Mouse (Mus musculus) ES-E14 (cell line): ENCODE data around the gene Stx6.

Experiments
- HCFC1 ChIP-seq: IDR thresholded peaks from 2 replicates; pipeline ENCODE4 v1.6.1; 2012; ENCODE audit warnings: low read length, inconsistent platforms, borderline replicate concordance; ENCODE audit not compliant: insufficient read depth
- ZC3H11A ChIP-seq: IDR thresholded peaks from 2 replicates; pipeline ENCODE4 v1.6.1; 2012; ENCODE audit warnings: low read depth, mild to moderate bottlenecking, inconsistent platforms, low read length, borderline replicate concordance
- ZNF384 ChIP-seq: IDR thresholded peaks from 2 replicates; pipeline ENCODE4 v1.6.1; 2012; ENCODE audit warnings: low read depth, low read length, inconsistent platforms

DNA sequence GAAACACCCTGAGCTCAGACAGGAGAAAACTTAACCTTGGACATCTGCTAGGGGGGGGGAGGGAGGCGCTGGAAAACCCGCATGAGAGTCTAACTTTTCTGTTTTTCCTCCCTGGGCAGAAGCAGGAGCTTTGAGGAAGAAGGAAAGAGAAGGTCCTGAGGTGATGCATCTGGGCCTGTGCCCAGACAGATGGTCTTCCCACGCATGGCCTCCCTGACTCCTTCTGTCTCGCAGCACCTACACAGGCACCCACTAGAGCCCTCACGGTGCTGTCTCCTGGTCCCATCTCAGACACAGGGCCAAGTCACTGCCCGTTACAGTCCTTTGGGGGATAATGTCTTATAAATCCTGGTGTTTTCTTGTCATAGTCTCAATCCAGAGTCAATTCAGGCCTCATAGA, 74.3 kb downstream of the Stx6 start:
- no peak for TF ChIP-seq ZC3H11A
- TF ChIP-seq ZNF384, result no peak
- TF ChIP-seq HCFC1, result no peak
